Mouse (Mus musculus): ENCODE results near the gene Lima1. TPM values are rescaled to one million over a fixed set of nuclear protein-coding genes. Genes with fewer than 3 reads are reported as not detected.
"Not testable (repeated sequence)": the region's sequence is repeated elsewhere in the genome, so short reads cannot be mapped to it uniquely, and the experiment has no call there.

Lima1 gene
- 24.6 and 25.5 TPM in 2 replicates for polyA plus RNA-seq (2016; fragmentation: Nextera tagmentation; extraction: Ambion mirVana)

GRCm38 (mm10) chr15:99875334-99875869 lies at the start of gene Lima1:
Gene Lima1 (minus strand): TSS chr15:99875456.
- Histone ChIP-seq H3K4me3 (peak within 1 kb of the TSS; percentile 77), H3K4me2 (peak within 1 kb of the TSS; percentile 92), H3K36me3 (no peaks in the 10 kb centered on the region), H3K4me1 (replicated peaks) (peaks cover 17% of the 10 kb centered on the region), H3K9me3 (replicated peaks) (no peaks in the 10 kb centered on the region), H3K27me3 (replicated peaks) (no peaks in the 10 kb centered on the region), H3K9ac (peak within 1 kb of the TSS; percentile 79), H3K27ac (ENCODE audit: poor library complexity, severe bottlenecking) (peak within 1 kb of the TSS; percentile 27)
- ATAC-seq (ENCODE audit: insufficient number of reproducible peaks, low FRiP score), result peak; percentile 90
- under 1% methylated on average over 38 of the region's 38 CpGs for WGBS

DNA sequence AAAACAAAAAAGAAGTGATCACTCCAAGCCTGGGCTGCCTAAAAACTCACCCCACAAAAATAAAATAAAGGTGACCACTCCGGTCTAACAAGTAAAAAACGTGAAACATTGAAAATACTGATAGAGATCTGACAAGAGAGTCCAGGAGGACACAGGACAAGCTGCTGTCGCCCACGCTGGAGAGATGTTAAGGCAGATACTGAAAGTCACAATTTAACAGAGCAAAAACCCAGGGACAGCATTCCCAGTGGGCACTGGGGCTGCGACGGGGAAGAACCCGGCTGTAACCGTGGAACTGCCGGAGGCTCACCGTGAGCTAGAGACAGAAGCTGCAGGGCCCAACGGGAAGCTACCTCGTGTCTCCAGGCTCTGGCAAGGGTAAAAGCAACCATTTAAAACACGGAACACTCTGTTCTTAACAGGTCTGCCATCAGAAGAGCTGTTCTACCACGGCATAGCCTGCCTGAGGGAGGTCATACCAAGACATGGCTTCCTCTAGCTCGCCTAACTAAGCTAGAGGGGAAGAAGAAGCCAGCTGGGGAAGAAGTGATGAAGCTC lies 44.4 kb upstream of the Lima1 start:
- H3K4me2 ChIP-seq, result no peak overlapping the region
- no peak overlapping the region for H3K9ac ChIP-seq
- H3K9me3 ChIP-seq (replicated peaks), result no peaks in the 10 kb centered on the region
- 76% methylated on average over 15 of the region's 15 CpGs for WGBS
- no peak overlapping the region for H3K27ac ChIP-seq (ENCODE audit: poor library complexity, severe bottlenecking)
- no peak for ATAC-seq (ENCODE audit: insufficient number of reproducible peaks, low FRiP score)
- H3K27me3 ChIP-seq (replicated peaks), result no peaks in the 10 kb centered on the region
- no peak overlapping the region for H3K4me3 ChIP-seq
- no peaks in the 10 kb centered on the region for H3K4me1 ChIP-seq (replicated peaks)
- H3K36me3 ChIP-seq, result no peaks in the 10 kb centered on the region

GRCm38 (mm10) chr15:99917264-99917663 lies 42.0 kb upstream of the Lima1 start:
- ATAC-seq (ENCODE audit: insufficient number of reproducible peaks, low FRiP score), result no peak
- Histone ChIP-seq H3K4me1 (replicated peaks) (no peaks in the 10 kb centered on the region), H3K27me3 (replicated peaks) (no peaks in the 10 kb centered on the region), H3K9me3 (replicated peaks) (no peaks in the 10 kb centered on the region), H3K4me2 (no peak overlapping the region), H3K27ac (ENCODE audit: poor library complexity, severe bottlenecking) (no peak overlapping the region), H3K4me3 (no peak overlapping the region), H3K9ac (no peak overlapping the region), H3K36me3 (no peaks in the 10 kb centered on the region)
- 73% methylated on average over 3 of the region's 3 CpGs for WGBS

- Histone ChIP-seq H3K27ac (ENCODE audit: poor library complexity, severe bottlenecking) (no peak overlapping the region), H3K4me1 (replicated peaks) (no peaks in the 10 kb centered on the region), H3K9me3 (replicated peaks) (no peaks in the 10 kb centered on the region), H3K4me2 (no peak overlapping the region), H3K36me3 (no peaks in the 10 kb centered on the region), H3K4me3 (no peak overlapping the region), H3K27me3 (replicated peaks) (no peaks in the 10 kb centered on the region), H3K9ac (no peak overlapping the region)
- WGBS, result 78% methylated on average over 5 of the region's 5 CpGs
- ATAC-seq (ENCODE audit: insufficient number of reproducible peaks, low FRiP score), result no peak
Observed at GRCm38 (mm10) chr15:99914613-99915012, 39.4 kb upstream of the Lima1 start.

GRCm38 (mm10) chr15:99911785-99912184 lies 36.5 kb upstream of the Lima1 start:
- Histone ChIP-seq H3K27me3 (replicated peaks) (no peaks in the 10 kb centered on the region), H3K9me3 (replicated peaks) (no peaks in the 10 kb centered on the region), H3K4me3 (no peak overlapping the region), H3K27ac (ENCODE audit: poor library complexity, severe bottlenecking) (no peak overlapping the region), H3K4me1 (replicated peaks) (no peaks in the 10 kb centered on the region), H3K9ac (no peak overlapping the region), H3K36me3 (no peaks in the 10 kb centered on the region), H3K4me2 (no peak overlapping the region)
- no peak for ATAC-seq (ENCODE audit: insufficient number of reproducible peaks, low FRiP score)
- WGBS, result 86% methylated on average over 4 of the region's 4 CpGs

DNA sequence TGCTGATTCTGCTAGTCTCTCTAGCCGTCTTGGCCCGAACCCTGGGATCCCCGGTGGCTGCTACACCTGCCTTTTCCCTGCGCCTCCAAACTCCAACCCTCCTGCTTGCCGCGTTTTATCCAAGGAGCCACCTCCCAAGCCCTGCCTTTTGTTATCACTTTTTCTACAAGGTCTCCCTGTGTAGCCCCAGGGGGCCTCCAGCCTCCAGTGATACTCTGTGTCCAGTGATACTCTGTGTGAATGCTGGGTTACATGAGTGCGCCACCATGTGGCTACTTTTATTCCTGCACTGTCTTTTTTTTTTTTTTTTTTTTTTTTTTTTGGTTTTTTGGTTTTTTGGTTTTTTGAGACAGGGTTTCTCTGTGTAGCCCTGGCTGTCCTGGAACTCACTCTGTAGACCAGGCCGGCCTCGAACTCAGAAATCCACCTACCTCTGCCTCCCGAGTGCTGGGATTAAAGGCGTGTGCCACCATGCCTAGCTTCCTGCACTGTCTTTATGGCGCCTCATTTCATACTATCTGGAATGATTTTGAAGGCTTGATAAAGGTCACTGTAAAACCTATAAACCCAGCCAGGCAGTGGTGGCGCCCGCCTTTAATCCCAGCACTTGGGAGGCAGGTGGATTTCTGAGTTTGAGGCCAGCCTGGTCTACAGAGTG lies 34.2 kb upstream of the Lima1 start:
- not testable (repeated sequence) for H3K4me1 ChIP-seq (replicated peaks); H3K9ac ChIP-seq; ATAC-seq (ENCODE audit: insufficient number of reproducible peaks, low FRiP score); H3K4me2 ChIP-seq; H3K36me3 ChIP-seq; H3K27me3 ChIP-seq (replicated peaks); H3K27ac ChIP-seq (ENCODE audit: poor library complexity, severe bottlenecking); H3K9me3 ChIP-seq (replicated peaks); H3K4me3 ChIP-seq
- 38% methylated on average over 14 of the region's 14 CpGs for WGBS

- H3K4me1 ChIP-seq (replicated peaks), result no peaks in the 10 kb centered on the region
- H3K9ac ChIP-seq, result no peak overlapping the region
- ATAC-seq (ENCODE audit: insufficient number of reproducible peaks, low FRiP score), result no peak
- no peak overlapping the region for H3K27ac ChIP-seq (ENCODE audit: poor library complexity, severe bottlenecking)
- no peaks in the 10 kb centered on the region for H3K36me3 ChIP-seq
- WGBS, result 60% methylated on average over 1 of the region's 1 CpGs
- H3K9me3 ChIP-seq (replicated peaks), result no peaks in the 10 kb centered on the region
- no peak overlapping the region for H3K4me2 ChIP-seq
- H3K27me3 ChIP-seq (replicated peaks), result no peaks in the 10 kb centered on the region
- H3K4me3 ChIP-seq, result no peak overlapping the region
Observed at GRCm38 (mm10) chr15:99907514-99907913, 32.3 kb upstream of the Lima1 start.

DNA sequence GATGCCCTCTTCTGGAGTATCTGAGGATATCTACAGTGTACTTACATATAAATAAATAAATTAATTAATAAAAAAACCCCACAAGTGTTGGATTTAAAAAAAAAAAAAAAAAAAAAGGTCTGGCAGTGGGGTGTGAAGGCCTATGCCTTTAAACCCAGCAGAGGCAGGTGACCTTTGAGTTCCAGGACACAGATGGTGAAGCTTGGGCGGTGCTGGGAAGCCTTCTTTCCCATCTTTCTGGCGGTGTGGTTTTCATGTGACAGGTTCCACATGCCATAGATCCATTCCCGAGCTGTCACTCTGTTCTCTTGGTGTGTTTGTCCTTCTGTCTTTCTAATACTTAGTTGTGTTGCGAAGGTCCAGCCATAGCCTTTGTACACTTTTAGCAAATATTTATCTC lies 31.8 kb upstream of the Lima1 start:
- Histone ChIP-seq H3K27ac (ENCODE audit: poor library complexity, severe bottlenecking) (no peak overlapping the region), H3K4me1 (replicated peaks) (no peaks in the 10 kb centered on the region), H3K4me3 (no peak overlapping the region), H3K9me3 (replicated peaks) (no peaks in the 10 kb centered on the region), H3K9ac (no peak overlapping the region), H3K36me3 (no peaks in the 10 kb centered on the region), H3K27me3 (replicated peaks) (no peaks in the 10 kb centered on the region), H3K4me2 (no peak overlapping the region)
- 84% methylated on average over 4 of the region's 4 CpGs for WGBS
- ATAC-seq (ENCODE audit: insufficient number of reproducible peaks, low FRiP score), result no peak

DNA sequence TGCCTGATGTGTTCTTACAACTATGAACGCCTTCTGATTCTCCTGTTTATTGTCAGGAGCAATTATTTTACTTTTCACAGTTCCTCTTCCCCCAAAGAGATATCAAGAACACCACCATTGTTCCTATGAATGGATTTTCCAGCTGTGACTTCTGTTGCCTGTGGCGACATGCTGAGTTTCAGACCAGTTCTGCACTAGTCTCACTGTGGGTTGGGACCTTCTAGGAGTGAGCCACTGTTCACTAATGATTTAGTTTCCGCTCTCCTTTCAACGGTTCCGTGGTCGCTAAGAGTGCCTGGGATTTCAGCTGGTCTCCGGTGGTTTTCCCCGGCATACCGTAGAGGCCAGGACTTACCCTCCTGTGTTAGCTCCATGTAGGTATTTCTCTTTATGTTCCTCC lies 29.6 kb upstream of the Lima1 start:
- Histone ChIP-seq H3K27ac (ENCODE audit: poor library complexity, severe bottlenecking) (no peak overlapping the region), H3K27me3 (replicated peaks) (no peaks in the 10 kb centered on the region), H3K36me3 (no peaks in the 10 kb centered on the region), H3K9ac (no peak overlapping the region), H3K4me3 (no peak overlapping the region), H3K4me2 (no peak overlapping the region), H3K9me3 (replicated peaks) (no peaks in the 10 kb centered on the region), H3K4me1 (replicated peaks) (no peaks in the 10 kb centered on the region)
- no peak for ATAC-seq (ENCODE audit: insufficient number of reproducible peaks, low FRiP score)
- 79% methylated on average over 9 of the region's 9 CpGs for WGBS

GRCm38 (mm10) chr15:99904333-99904732 lies 29.1 kb upstream of the Lima1 start:
- H3K27me3 ChIP-seq (replicated peaks), result no peaks in the 10 kb centered on the region
- no peak for ATAC-seq (ENCODE audit: insufficient number of reproducible peaks, low FRiP score)
- WGBS, result 4% methylated on average over 4 of the region's 4 CpGs
- H3K9me3 ChIP-seq (replicated peaks), result no peaks in the 10 kb centered on the region
- H3K4me3 ChIP-seq, result no peak overlapping the region
- H3K9ac ChIP-seq, result no peak overlapping the region
- H3K27ac ChIP-seq (ENCODE audit: poor library complexity, severe bottlenecking), result no peak overlapping the region
- H3K4me2 ChIP-seq, result no peak overlapping the region
- no peaks in the 10 kb centered on the region for H3K4me1 ChIP-seq (replicated peaks)
- H3K36me3 ChIP-seq, result no peaks in the 10 kb centered on the region

DNA sequence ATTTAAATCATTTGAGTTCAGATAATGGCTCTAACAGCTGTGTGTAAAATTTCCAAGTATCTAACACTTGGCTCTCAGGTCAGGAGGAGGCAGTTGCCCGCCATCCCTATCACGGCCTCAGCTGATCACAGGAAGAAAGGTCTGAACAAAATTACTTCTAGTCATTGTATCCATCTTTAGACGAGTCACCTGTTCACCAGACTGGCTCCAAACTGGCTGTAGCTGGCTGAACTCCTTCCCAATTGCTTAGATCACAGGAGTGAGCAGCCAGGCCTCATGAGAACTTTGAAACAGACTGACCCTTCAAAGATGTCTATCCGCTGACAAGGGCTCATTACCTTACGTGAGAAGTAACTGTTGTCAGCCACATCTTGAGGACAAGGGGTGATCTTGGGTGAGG lies 28.0 kb upstream of the Lima1 start:
- 75% methylated on average over 5 of the region's 5 CpGs for WGBS
- no peaks in the 10 kb centered on the region for H3K9me3 ChIP-seq (replicated peaks)
- H3K9ac ChIP-seq, result no peak overlapping the region

DNA sequence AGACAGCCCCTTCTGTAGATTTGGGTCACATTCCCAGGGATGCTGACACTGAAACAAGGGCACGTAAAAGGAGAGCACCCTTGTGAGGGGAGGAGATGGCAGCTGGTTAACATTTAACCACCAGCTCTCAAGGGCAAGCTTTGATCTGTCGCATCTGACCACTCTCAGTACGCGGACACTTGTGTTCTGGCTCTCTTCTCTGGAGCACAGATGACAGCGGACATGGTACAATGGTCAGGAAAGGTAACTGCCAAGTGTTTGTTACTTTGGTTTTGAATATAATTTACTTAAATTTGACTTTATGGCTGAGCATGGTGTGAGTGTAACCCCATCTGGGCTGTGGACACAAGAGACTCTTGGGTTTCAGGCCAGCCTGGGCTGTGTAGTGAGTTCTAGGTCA lies 27.5 kb upstream of the Lima1 start:
- Histone ChIP-seq H3K27me3 (replicated peaks) (no peaks in the 10 kb centered on the region), H3K4me1 (replicated peaks) (no peaks in the 10 kb centered on the region), H3K4me3 (no peak overlapping the region), H3K4me2 (no peak overlapping the region), H3K36me3 (no peaks in the 10 kb centered on the region), H3K9ac (no peak overlapping the region), H3K9me3 (replicated peaks) (no peaks in the 10 kb centered on the region), H3K27ac (ENCODE audit: poor library complexity, severe bottlenecking) (no peak overlapping the region)
- no peak for ATAC-seq (ENCODE audit: insufficient number of reproducible peaks, low FRiP score)
- WGBS, result 59% methylated on average over 5 of the region's 5 CpGs

More for the DNA sequence above, 28.0 kb upstream of the Lima1 start:
- Histone ChIP-seq H3K4me3 (no peak overlapping the region), H3K27ac (ENCODE audit: poor library complexity, severe bottlenecking) (no peak overlapping the region), H3K4me1 (replicated peaks) (no peaks in the 10 kb centered on the region), H3K4me2 (no peak overlapping the region), H3K36me3 (no peaks in the 10 kb centered on the region), H3K27me3 (replicated peaks) (no peaks in the 10 kb centered on the region)
- no peak for ATAC-seq (ENCODE audit: insufficient number of reproducible peaks, low FRiP score)

Measured in heart, embryonic 12.5 days (tissue).